Mouse (Mus musculus): ENCODE data around the gene Nhsl1.

GRCm38 (mm10) chr10:18393740-18394139 lies 75.0 kb downstream of the Nhsl1 start:
- peak; percentile 35; the same call in 1 of the 2 replicates for TF ChIP-seq CTCF (IDR thresholded peaks at IDR 0.05; ENCODE audit: extremely low read depth, insufficient read depth, low read length)
- no peak for TF ChIP-seq POLR2A (IDR thresholded peaks at IDR 0.05; ENCODE audit: extremely low read depth, insufficient read depth, low read length)

Measured in cortical plate, adult 2 months (tissue).